Mouse (Mus musculus): Measurements from ENCODE around the gene Snn. TPM values are rescaled to one million over a fixed set of nuclear protein-coding genes. Genes with fewer than 3 reads are reported as not detected.

The Snn gene
- polyA plus RNA-seq, 1 experiment: 43.5 TPM

- peaks cover 2% of the 10 kb centered on the region for H3K36me3 ChIP-seq (ENCODE audit: control insufficient read depth, insufficient read depth, low read length)
- no peaks in the 10 kb centered on the region for H3K27me3 ChIP-seq (ENCODE audit: control insufficient read depth, insufficient read depth, low read length)
- no peak for TF ChIP-seq CTCF (IDR thresholded peaks at IDR 0.05; ENCODE audit: control insufficient read depth, insufficient read depth, insufficient replicate concordance, low read depth, low read length)
- no peak for TF ChIP-seq POLR2A (IDR thresholded peaks at IDR 0.05; ENCODE audit: control insufficient read depth, low read depth, low read length)
- no peak overlapping the region for H3K27ac ChIP-seq (ENCODE audit: control insufficient read depth, insufficient read depth, low read depth, low read length)
- H3K4me1 ChIP-seq (ENCODE audit: control insufficient read depth, insufficient read depth, low read length): no peaks in the 10 kb centered on the region
- H3K4me3 ChIP-seq (ENCODE audit: control insufficient read depth, low read depth, low read length): no peak overlapping the region
Measured at GRCm38 (mm10) chr16:11084181-11084580, 23.4 kb downstream of the Snn start.

- TF ChIP-seq POLR2A (IDR thresholded peaks at IDR 0.05; ENCODE audit: control insufficient read depth, low read depth, low read length): no peak
- no peak for TF ChIP-seq CTCF (IDR thresholded peaks at IDR 0.05; ENCODE audit: control insufficient read depth, insufficient read depth, insufficient replicate concordance, low read depth, low read length)
- no peak overlapping the region for H3K4me3 ChIP-seq (ENCODE audit: control insufficient read depth, low read depth, low read length)
- no peak overlapping the region for H3K27ac ChIP-seq (ENCODE audit: control insufficient read depth, insufficient read depth, low read depth, low read length)
- H3K27me3 ChIP-seq (ENCODE audit: control insufficient read depth, insufficient read depth, low read length): no peaks in the 10 kb centered on the region
- peaks cover 4% of the 10 kb centered on the region for H3K36me3 ChIP-seq (ENCODE audit: control insufficient read depth, insufficient read depth, low read length)
- H3K4me1 ChIP-seq (ENCODE audit: control insufficient read depth, insufficient read depth, low read length): no peaks in the 10 kb centered on the region
Measured at GRCm38 (mm10) chr16:11086299-11086698, 25.6 kb downstream of the Snn start.

- H3K27ac ChIP-seq (ENCODE audit: control insufficient read depth, insufficient read depth, low read depth, low read length): no peak overlapping the region
- TF ChIP-seq POLR2A (IDR thresholded peaks at IDR 0.05; ENCODE audit: control insufficient read depth, low read depth, low read length) (no peak), CTCF (IDR thresholded peaks at IDR 0.05; ENCODE audit: control insufficient read depth, insufficient read depth, insufficient replicate concordance, low read depth, low read length) (no peak)
Measured at GRCm38 (mm10) chr16:11086856-11087588, 26.3 kb downstream of the Snn start.

GRCm38 (mm10) chr16:11090836-11091570 is 30.3 kb downstream of the Snn start:
- Histone ChIP-seq H3K27me3 (ENCODE audit: control insufficient read depth, insufficient read depth, low read length) (no peaks in the 10 kb centered on the region), H3K36me3 (ENCODE audit: control insufficient read depth, insufficient read depth, low read length) (peaks cover 4% of the 10 kb centered on the region), H3K4me3 (ENCODE audit: control insufficient read depth, low read depth, low read length) (no peak overlapping the region), H3K4me1 (ENCODE audit: control insufficient read depth, insufficient read depth, low read length) (no peaks in the 10 kb centered on the region), H3K27ac (ENCODE audit: control insufficient read depth, insufficient read depth, low read depth, low read length) (no peak overlapping the region)
- TF ChIP-seq POLR2A (IDR thresholded peaks at IDR 0.05; ENCODE audit: control insufficient read depth, low read depth, low read length) (no peak), CTCF (IDR thresholded peaks at IDR 0.05; ENCODE audit: control insufficient read depth, insufficient read depth, insufficient replicate concordance, low read depth, low read length) (no peak)

More at GRCm38 (mm10) chr16:11086856-11087588, 26.3 kb downstream of the Snn start:
- peaks cover 4% of the 10 kb centered on the region for H3K36me3 ChIP-seq (ENCODE audit: control insufficient read depth, insufficient read depth, low read length)
- H3K27me3 ChIP-seq (ENCODE audit: control insufficient read depth, insufficient read depth, low read length): no peaks in the 10 kb centered on the region
- no peaks in the 10 kb centered on the region for H3K4me1 ChIP-seq (ENCODE audit: control insufficient read depth, insufficient read depth, low read length)
- no peak overlapping the region for H3K4me3 ChIP-seq (ENCODE audit: control insufficient read depth, low read depth, low read length)

GRCm38 (mm10) chr16:11092061-11092460 is 31.3 kb downstream of the Snn start:
- Histone ChIP-seq H3K27ac (ENCODE audit: control insufficient read depth, insufficient read depth, low read depth, low read length) (no peak overlapping the region), H3K27me3 (ENCODE audit: control insufficient read depth, insufficient read depth, low read length) (no peaks in the 10 kb centered on the region), H3K4me3 (ENCODE audit: control insufficient read depth, low read depth, low read length) (no peak overlapping the region), H3K36me3 (ENCODE audit: control insufficient read depth, insufficient read depth, low read length) (peaks cover 4% of the 10 kb centered on the region), H3K4me1 (ENCODE audit: control insufficient read depth, insufficient read depth, low read length) (no peaks in the 10 kb centered on the region)
- TF ChIP-seq POLR2A (IDR thresholded peaks at IDR 0.05; ENCODE audit: control insufficient read depth, low read depth, low read length): no peak
- TF ChIP-seq CTCF (IDR thresholded peaks at IDR 0.05; ENCODE audit: control insufficient read depth, insufficient read depth, insufficient replicate concordance, low read depth, low read length): no peak

- Histone ChIP-seq H3K36me3 (ENCODE audit: control insufficient read depth, insufficient read depth, low read length) (peaks cover 4% of the 10 kb centered on the region), H3K4me3 (ENCODE audit: control insufficient read depth, low read depth, low read length) (no peak overlapping the region), H3K27ac (ENCODE audit: control insufficient read depth, insufficient read depth, low read depth, low read length) (no peak overlapping the region), H3K27me3 (ENCODE audit: control insufficient read depth, insufficient read depth, low read length) (no peaks in the 10 kb centered on the region), H3K4me1 (ENCODE audit: control insufficient read depth, insufficient read depth, low read length) (no peaks in the 10 kb centered on the region)
- no peak for TF ChIP-seq CTCF (IDR thresholded peaks at IDR 0.05; ENCODE audit: control insufficient read depth, insufficient read depth, insufficient replicate concordance, low read depth, low read length)
- no peak for TF ChIP-seq POLR2A (IDR thresholded peaks at IDR 0.05; ENCODE audit: control insufficient read depth, low read depth, low read length)
Measured at GRCm38 (mm10) chr16:11092523-11092922, 31.8 kb downstream of the Snn start.

- H3K27me3 ChIP-seq (ENCODE audit: control insufficient read depth, insufficient read depth, low read length): no peaks in the 10 kb centered on the region
- H3K27ac ChIP-seq (ENCODE audit: control insufficient read depth, insufficient read depth, low read depth, low read length): no peak overlapping the region
- H3K4me3 ChIP-seq (ENCODE audit: control insufficient read depth, low read depth, low read length): no peak overlapping the region
- H3K4me1 ChIP-seq (ENCODE audit: control insufficient read depth, insufficient read depth, low read length): no peaks in the 10 kb centered on the region
- peaks cover 2% of the 10 kb centered on the region for H3K36me3 ChIP-seq (ENCODE audit: control insufficient read depth, insufficient read depth, low read length)
- no peak for TF ChIP-seq CTCF (IDR thresholded peaks at IDR 0.05; ENCODE audit: control insufficient read depth, insufficient read depth, insufficient replicate concordance, low read depth, low read length)
Measured at GRCm38 (mm10) chr16:11093717-11094386, 33.1 kb downstream of the Snn start.

Data from testis, adult 2 months (tissue).